Mouse (Mus musculus): ENCODE results near the gene Ap3b1.

The Ap3b1 gene

GRCm38 (mm10) chr13:94447003-94447402 is 88.2 kb downstream of the Ap3b1 start:
- in situ Hi-C loops (cut with MboI; ENCODE audit: low sequenced_read_pairs), result loop anchor here (25.0 kb wide), 1 partner anchor 490 kb away; no protein-coding TSS in a partner anchor

GRCm38 (mm10) chr13:94449593-94449992 is 90.8 kb downstream of the Ap3b1 start:
- in situ Hi-C loops (cut with MboI; ENCODE audit: low sequenced_read_pairs), result loop anchor here (25.0 kb wide), 1 partner anchor 488 kb away; no protein-coding TSS in a partner anchor

DNA sequence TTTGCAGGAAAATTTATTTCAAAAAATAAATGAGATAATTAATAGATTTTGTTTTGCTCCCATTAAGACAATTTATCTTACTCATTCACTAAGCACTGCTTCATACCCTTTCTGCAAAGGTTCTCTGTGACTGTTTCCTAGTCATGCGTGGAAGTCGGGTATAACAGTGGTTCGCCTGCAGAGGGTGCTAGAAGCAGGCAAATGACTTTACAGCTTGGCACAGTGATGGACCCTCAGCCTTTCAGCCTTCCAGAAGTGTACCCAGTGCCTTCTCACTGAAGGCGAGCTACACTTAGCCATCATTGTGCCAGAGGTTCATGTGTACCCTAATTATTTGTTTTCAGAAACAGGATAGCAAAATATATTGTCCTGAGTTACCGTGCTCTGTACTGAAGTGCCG is 92.5 kb downstream of the Ap3b1 start:
- in situ Hi-C loops (cut with MboI; ENCODE audit: low sequenced_read_pairs), result no loop called here

- in situ Hi-C loops (cut with MboI; ENCODE audit: low sequenced_read_pairs), result no loop called here
Measured at GRCm38 (mm10) chr13:94454131-94454530, 95.4 kb downstream of the Ap3b1 start.

GRCm38 (mm10) chr13:94459143-94459542 is 100.4 kb downstream of the Ap3b1 start:
- in situ Hi-C loops (cut with MboI; ENCODE audit: low sequenced_read_pairs), result no loop called here

DNA sequence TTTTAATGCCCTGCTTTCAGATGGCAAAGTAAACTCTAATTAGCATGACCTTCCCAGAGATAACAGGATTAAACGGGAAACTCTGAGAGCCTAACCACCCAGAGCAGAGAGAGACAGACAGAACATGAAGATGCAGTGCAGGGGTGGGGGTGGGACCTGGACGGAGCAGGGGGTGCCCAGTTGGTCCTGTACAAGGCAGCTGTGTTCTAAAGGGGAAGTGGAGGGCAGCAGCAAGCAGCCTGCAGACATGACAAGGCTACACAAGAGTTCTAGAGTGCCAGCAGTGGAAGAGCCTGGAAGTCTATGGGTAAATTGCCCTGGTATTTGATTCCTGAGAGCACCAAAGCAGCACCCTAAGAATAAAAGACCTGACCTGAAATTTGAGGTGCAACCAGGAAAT is 105.5 kb downstream of the Ap3b1 start:
- in situ Hi-C loops (cut with MboI; ENCODE audit: low sequenced_read_pairs), result no loop called here

DNA sequence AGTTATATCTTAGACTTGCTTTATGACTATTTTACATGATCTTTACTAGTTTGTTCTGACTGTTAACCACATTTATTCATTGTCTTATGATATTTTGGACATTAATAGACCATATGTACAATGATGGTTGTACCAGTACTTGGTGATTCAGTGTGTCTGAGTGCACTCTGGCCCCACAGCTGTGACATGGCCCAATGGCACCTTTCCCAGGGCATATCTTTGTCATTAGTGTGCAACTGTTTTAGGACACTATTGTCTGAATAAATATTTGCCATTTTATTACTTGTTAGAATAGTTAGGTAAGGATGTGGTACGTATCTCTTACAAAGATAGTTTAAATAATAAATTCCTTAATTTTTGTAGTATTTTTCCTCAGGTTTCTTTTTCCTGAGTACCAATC is 109.8 kb downstream of the Ap3b1 start:
- in situ Hi-C loops (cut with MboI; ENCODE audit: low sequenced_read_pairs), result no loop called here

- in situ Hi-C loops (cut with MboI; ENCODE audit: low sequenced_read_pairs), result no loop called here
Measured at GRCm38 (mm10) chr13:94471009-94471672, 112.4 kb downstream of the Ap3b1 start.

GRCm38 (mm10) chr13:94476208-94476607 is 117.4 kb downstream of the Ap3b1 start:
- in situ Hi-C loops (cut with MboI; ENCODE audit: low sequenced_read_pairs), result no loop called here

- in situ Hi-C loops (cut with MboI; ENCODE audit: low sequenced_read_pairs), result no loop called here
Measured at GRCm38 (mm10) chr13:94480256-94480655, 121.5 kb downstream of the Ap3b1 start.

GRCm38 (mm10) chr13:94490684-94491083 is 131.9 kb downstream of the Ap3b1 start:
- in situ Hi-C loops (cut with MboI; ENCODE audit: low sequenced_read_pairs), result no loop called here

DNA sequence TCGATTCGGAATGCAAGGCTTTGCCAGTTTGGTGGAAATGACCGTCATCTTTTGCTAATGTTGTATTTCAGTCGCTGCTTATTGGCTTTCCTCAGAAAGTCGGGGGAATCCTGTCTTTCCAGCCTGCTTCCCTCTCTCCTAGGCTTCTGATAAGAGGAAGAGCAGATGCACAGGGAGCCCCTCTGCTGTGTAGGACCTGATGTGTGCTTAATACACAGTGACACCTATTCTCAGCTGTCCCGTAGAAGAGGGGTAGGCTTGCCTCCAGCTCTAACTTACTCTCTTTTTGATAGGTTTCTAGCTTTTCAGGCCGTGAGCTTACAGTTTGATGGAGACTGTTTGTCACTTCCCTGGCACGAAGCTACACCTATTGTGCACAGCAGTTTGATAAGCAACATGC is 132.4 kb downstream of the Ap3b1 start:
- in situ Hi-C loops (cut with MboI; ENCODE audit: low sequenced_read_pairs), result no loop called here

GRCm38 (mm10) chr13:94497521-94497920 is 138.8 kb downstream of the Ap3b1 start:
- in situ Hi-C loops (cut with MboI; ENCODE audit: low sequenced_read_pairs), result no loop called here

DNA sequence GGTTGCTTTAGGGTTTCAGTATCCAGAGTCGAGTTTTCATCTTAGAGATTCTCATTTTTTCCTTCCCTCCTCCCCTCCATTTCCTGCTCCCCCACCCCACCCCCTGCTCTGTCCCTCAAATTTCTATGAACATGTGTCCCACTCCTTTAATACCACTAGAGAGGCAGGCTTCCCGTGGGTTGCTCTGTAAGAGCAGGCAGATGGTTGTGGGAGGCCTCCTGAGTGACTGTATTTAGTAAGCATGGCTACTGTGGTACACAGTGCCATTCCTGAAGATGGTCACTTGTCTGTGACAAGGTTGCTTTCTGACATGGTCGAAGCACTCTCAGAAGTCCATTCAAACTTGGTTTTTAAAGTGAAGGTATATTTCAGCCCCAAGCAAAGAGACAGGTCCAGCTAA is 147.7 kb downstream of the Ap3b1 start:
- in situ Hi-C loops (cut with MboI; ENCODE audit: low sequenced_read_pairs), result no loop called here

GRCm38 (mm10) chr13:94508344-94508743 is 149.6 kb downstream of the Ap3b1 start:
- in situ Hi-C loops (cut with MboI; ENCODE audit: low sequenced_read_pairs), result no loop called here

GRCm38 (mm10) chr13:94513157-94513767 is 154.5 kb downstream of the Ap3b1 start:
- in situ Hi-C loops (cut with MboI; ENCODE audit: low sequenced_read_pairs), result no loop called here

DNA sequence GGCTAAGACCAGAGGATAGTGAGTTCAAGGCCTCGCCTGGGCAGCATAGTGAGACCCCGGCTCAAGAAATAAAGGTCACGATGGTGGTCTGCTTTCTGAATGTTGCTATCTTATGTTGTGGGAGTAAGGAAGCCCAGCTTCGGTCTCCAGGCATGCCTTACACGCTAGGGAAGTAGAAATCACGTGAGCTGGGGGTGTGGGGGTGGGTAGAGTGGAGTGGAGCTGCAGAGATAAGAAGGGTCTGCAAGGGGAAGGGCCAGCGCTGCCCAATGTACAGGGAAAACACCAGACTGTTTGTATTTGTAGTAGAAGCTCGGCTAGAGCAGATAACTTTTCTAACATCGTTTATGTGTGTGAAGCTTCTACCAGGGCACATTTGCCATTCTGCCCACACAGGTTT is 155.1 kb downstream of the Ap3b1 start:
- in situ Hi-C loops (cut with MboI; ENCODE audit: low sequenced_read_pairs), result no loop called here

GRCm38 (mm10) chr13:94514992-94515391 is 156.2 kb downstream of the Ap3b1 start:
- in situ Hi-C loops (cut with MboI; ENCODE audit: low sequenced_read_pairs), result no loop called here

DNA sequence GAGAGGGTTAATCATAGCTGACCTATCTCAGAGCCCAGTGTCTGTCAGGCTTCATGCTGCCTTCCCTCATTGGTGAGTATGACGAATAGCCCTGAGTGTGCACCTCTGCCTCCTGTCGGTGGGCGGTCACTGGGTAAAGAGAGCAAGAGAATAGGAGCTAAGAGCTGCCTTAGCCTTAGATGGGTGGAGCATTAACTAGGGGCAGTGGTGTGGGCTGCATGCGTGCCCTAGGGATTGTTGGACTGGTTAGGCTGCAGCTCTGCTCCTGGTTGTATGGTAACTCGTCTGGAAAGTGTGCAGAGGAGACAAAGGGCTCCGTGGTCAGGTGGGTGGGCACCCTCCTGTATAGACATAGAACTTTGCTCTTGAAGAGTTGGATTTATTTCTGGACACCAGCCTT is 157.8 kb downstream of the Ap3b1 start:
- in situ Hi-C loops (cut with MboI; ENCODE audit: low sequenced_read_pairs), result no loop called here

GRCm38 (mm10) chr13:94518176-94518575 is 159.4 kb downstream of the Ap3b1 start:
- in situ Hi-C loops (cut with MboI; ENCODE audit: low sequenced_read_pairs), result no loop called here

DNA sequence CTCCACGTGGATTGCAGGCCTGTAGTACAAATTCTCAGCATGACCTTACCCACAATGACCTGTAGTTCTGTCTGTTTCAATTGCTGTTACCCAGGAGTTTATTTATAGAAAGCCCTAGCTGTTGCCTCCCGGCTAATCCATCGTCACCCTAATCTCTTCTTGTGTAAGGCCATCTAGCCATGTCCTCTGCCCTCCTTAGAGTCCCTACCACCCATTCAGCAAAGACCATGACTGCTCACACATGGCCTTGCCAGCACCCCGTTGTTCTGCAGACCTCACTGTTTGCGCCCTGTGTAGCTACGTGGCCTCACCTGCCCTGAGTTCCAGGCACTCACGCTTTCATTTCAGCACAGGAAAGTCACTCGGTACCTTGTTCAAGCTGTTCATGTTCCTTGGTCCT is 160.5 kb downstream of the Ap3b1 start:
- in situ Hi-C loops (cut with MboI; ENCODE audit: low sequenced_read_pairs), result no loop called here

DNA sequence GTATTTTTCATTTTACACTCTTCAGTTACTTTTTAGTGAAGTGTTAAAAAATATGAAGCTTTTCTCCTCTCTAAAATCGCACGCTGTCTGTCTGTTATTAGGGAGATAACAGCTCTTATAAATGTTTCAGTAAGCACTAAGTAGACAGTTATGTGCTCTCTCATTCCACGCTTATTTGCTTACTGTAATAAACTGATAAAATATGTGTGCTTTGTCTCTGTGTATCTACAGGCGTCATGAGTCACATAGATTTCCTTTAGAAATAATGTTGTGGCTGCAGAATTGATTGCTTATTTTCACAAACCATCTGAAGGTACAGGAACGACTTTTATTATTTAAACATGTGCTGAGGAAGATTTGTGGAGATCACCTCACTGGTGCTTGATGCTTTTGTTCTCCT is 164.5 kb downstream of the Ap3b1 start:
- in situ Hi-C loops (cut with MboI; ENCODE audit: low sequenced_read_pairs), result no loop called here

Measured in CH12F3 (cell line).